Mouse (Mus musculus): ENCODE results near the gene Kpna1.
"Not testable (repeated sequence)": the region's sequence is repeated elsewhere in the genome, so short reads cannot be mapped to it uniquely, and the experiment has no call there.

The Kpna1 gene

GRCm38 (mm10) chr16:35993316-35993715 lies 14.8 kb downstream of the Kpna1 start:
- no peak for DNase-seq

- not testable (repeated sequence) for DNase-seq
Measured at GRCm38 (mm10) chr16:35998852-35999251, 20.3 kb downstream of the Kpna1 start.

GRCm38 (mm10) chr16:36008396-36008795 lies 29.8 kb downstream of the Kpna1 start:
- no peak for DNase-seq

GRCm38 (mm10) chr16:36016335-36016734 lies 37.8 kb downstream of the Kpna1 start:
- DNase-seq, result no peak

GRCm38 (mm10) chr16:36028120-36028519 lies 49.6 kb downstream of the Kpna1 start:
- DNase-seq, result not testable (repeated sequence)

GRCm38 (mm10) chr16:36040640-36041624 lies 62.4 kb downstream of the Kpna1 start, which contains the start of gene Wdr5b:
Gene Wdr5b, plus strand, starts transcription at chr16:36041190.
- peak; percentile 93 to 97 for DNase-seq

- DNase-seq, result no peak
Measured at GRCm38 (mm10) chr16:36041625-36042020, 63.1 kb downstream of the Kpna1 start.

GRCm38 (mm10) chr16:36043073-36043472 lies 64.5 kb downstream of the Kpna1 start:
- DNase-seq, result no peak

GRCm38 (mm10) chr16:36043964-36044363 lies 65.4 kb downstream of the Kpna1 start:
- no peak for DNase-seq

GRCm38 (mm10) chr16:36047538-36047937 lies 69.0 kb downstream of the Kpna1 start:
- DNase-seq, result no peak

- no peak for DNase-seq
Measured at GRCm38 (mm10) chr16:36051491-36051890, 72.9 kb downstream of the Kpna1 start.

GRCm38 (mm10) chr16:36053524-36054275 lies 75.2 kb downstream of the Kpna1 start:
- no peak for DNase-seq

- no peak for DNase-seq
Measured at GRCm38 (mm10) chr16:36054920-36055319, 76.4 kb downstream of the Kpna1 start.

GRCm38 (mm10) chr16:36056416-36056815 lies 77.9 kb downstream of the Kpna1 start:
- no peak for DNase-seq

GRCm38 (mm10) chr16:36057933-36058475 lies 79.5 kb downstream of the Kpna1 start:
- DNase-seq, result peak; percentile 24 to 54

- not testable (repeated sequence) for DNase-seq
Measured at GRCm38 (mm10) chr16:36062534-36062933, 84.0 kb downstream of the Kpna1 start.

GRCm38 (mm10) chr16:36063315-36063714 lies 84.8 kb downstream of the Kpna1 start:
- DNase-seq, result no peak

GRCm38 (mm10) chr16:36064904-36065303 lies 86.4 kb downstream of the Kpna1 start:
- no peak for DNase-seq

- no peak for DNase-seq
Measured at GRCm38 (mm10) chr16:36067694-36068093, 89.1 kb downstream of the Kpna1 start.

GRCm38 (mm10) chr16:36068356-36068755 lies 89.8 kb downstream of the Kpna1 start:
- no peak for DNase-seq

- DNase-seq, result no peak
Measured at GRCm38 (mm10) chr16:36069819-36070575, 91.4 kb downstream of the Kpna1 start.

GRCm38 (mm10) chr16:36071071-36071449 lies 92.5 kb downstream of the Kpna1 start:
- no peak for DNase-seq
